Mouse (Mus musculus) hindbrain, embryonic 12.5 days (tissue): Measurements from ENCODE around the gene Lefty2. TPM values are rescaled to one million over a fixed set of nuclear protein-coding genes. Genes with fewer than 3 reads are reported as not detected.

Experiments
- ATAC-seq: fragments of 200-750 bp; cut with Nextera tagmentation; 2 replicates; pipeline ENCODE4 v1.8.0; 2017; ENCODE audit warnings: moderate TSS enrichment; ENCODE audit not compliant: low FRiP score
- H3K27ac ChIP-seq: fragments of 300-500 bp; sonication (generic); 2 replicates; pipeline ENCODE4 v1.5.1; 2016; ENCODE audit warnings: mild to moderate bottlenecking
- H3K27me3 ChIP-seq: fragments of 300-500 bp; sonication (generic); 2 replicates; pipeline ENCODE4 v1.6.1; 2016; ENCODE audit warnings: mild to moderate bottlenecking
- H3K36me3 ChIP-seq: fragments of 300-500 bp; sonication (generic); 2 replicates; pipeline ENCODE4 v1.6.1; 2016; ENCODE audit warnings: mild to moderate bottlenecking
- H3K4me1 ChIP-seq: fragments of 300-500 bp; sonication (generic); 2 replicates; pipeline ENCODE4 v1.6.1; 2016
- H3K4me2 ChIP-seq: fragments of 300-500 bp; sonication (generic); replicated peaks from 2 replicates; pipeline ENCODE4 v1.6.1; 2016; ENCODE audit warnings: mild to moderate bottlenecking
- H3K4me3 ChIP-seq: fragments of 300-500 bp; sonication (generic); 2 replicates; pipeline ENCODE4 v1.5.1; 2016; ENCODE audit warnings: mild to moderate bottlenecking
- H3K9ac ChIP-seq: fragments of 300-500 bp; sonication (generic); 2 replicates; pipeline ENCODE4 v1.6.1; 2016; ENCODE audit warnings: mild to moderate bottlenecking, moderate library complexity
- H3K9me3 ChIP-seq: fragments of 300-500 bp; sonication (generic); replicated peaks from 2 replicates; pipeline ENCODE4 v1.6.1; 2016; ENCODE audit warnings: mild to moderate bottlenecking
- WGBS: fragments of 180-500 bp; shearing (Covaris S2); methylation state at CpG from one replicate; pipeline ENCODE4 v1.1.7; 2016; 5-methylcytosine and 5-hydroxymethylcytosine counted together
- polyA plus RNA-seq: library from polyadenylated mRNA; unstranded; fragments of >200 nt; fragmentation: Nextera tagmentation; extraction: Ambion mirVana; gene quantifications from 2 replicates; pipeline ENCODE4 v1.2.1, GENCODE M21; 2016

Lefty2 gene
- polyA plus RNA-seq, 1 experiment from 2014 or later, result 0.08 TPM

GRCm38 (mm10) chr1:180903666-180904038, 10.7 kb downstream of the Lefty2 start:
- Histone ChIP-seq H3K4me2 (peak overlapping the region; percentile 95), H3K27ac (no peak overlapping the region), H3K4me1 (peaks cover 22% of the 10 kb centered on the region), H3K9me3 (no peaks in the 10 kb centered on the region), H3K27me3 (no peaks in the 10 kb centered on the region), H3K36me3 (peaks cover 30% of the 10 kb centered on the region), H3K9ac (peak overlapping the region; percentile 93; the same call in 1 of the 2 replicates), H3K4me3 (peak overlapping the region; percentile 80)
- 41% methylated on average over 10 of the region's 10 CpGs for WGBS
- 0 out of 2 replicates have a peak, but pooled peaks have one; percentile 23 for ATAC-seq

- under 1% methylated on average over 52 of the region's 52 CpGs for WGBS
- peak within 1 kb of the TSS; percentile 93 for H3K9ac ChIP-seq
- peak; percentile 98 for ATAC-seq
- peak within 1 kb of the TSS; percentile 80 for H3K4me3 ChIP-seq
- H3K36me3 ChIP-seq, result peaks cover 36% of the 10 kb centered on the region
- H3K4me1 ChIP-seq, result peaks cover 22% of the 10 kb centered on the region
- H3K4me2 ChIP-seq, result peak within 1 kb of the TSS; percentile 95
- no peaks in the 10 kb centered on the region for H3K27me3 ChIP-seq
- peak within 1 kb of the TSS; percentile 84 for H3K27ac ChIP-seq
- H3K9me3 ChIP-seq, result no peaks in the 10 kb centered on the region
Measured at GRCm38 (mm10) chr1:180904039-180904814, 11.3 kb downstream of the Lefty2 start, which contains the start of gene Pycr2. Pycr2 (plus strand) TSS chr1:180904293.

GRCm38 (mm10) chr1:180904815-180905080, 11.8 kb downstream of the Lefty2 start:
- H3K4me3 ChIP-seq, result peak overlapping the region; percentile 80
- H3K4me1 ChIP-seq, result peaks cover 22% of the 10 kb centered on the region
- no peaks in the 10 kb centered on the region for H3K27me3 ChIP-seq
- H3K4me2 ChIP-seq, result peak overlapping the region; percentile 95
- 3% methylated on average over 5 of the region's 5 CpGs for WGBS
- H3K9me3 ChIP-seq, result no peaks in the 10 kb centered on the region
- H3K9ac ChIP-seq, result peak overlapping the region; percentile 93
- peak overlapping the region; percentile 84; the same call in 1 of the 2 replicates for H3K27ac ChIP-seq
- ATAC-seq, result peak; percentile 5; the same call in 1 of the 2 replicates
- peaks cover 38% of the 10 kb centered on the region for H3K36me3 ChIP-seq

GRCm38 (mm10) chr1:180905307-180905706, 12.4 kb downstream of the Lefty2 start:
- no peaks in the 10 kb centered on the region for H3K9me3 ChIP-seq
- H3K36me3 ChIP-seq, result peaks cover 38% of the 10 kb centered on the region
- peaks cover 22% of the 10 kb centered on the region for H3K4me1 ChIP-seq
- ATAC-seq, result no peak
- H3K27me3 ChIP-seq, result no peaks in the 10 kb centered on the region
- H3K27ac ChIP-seq, result no peak overlapping the region
- 63% methylated on average over 6 of the region's 6 CpGs for WGBS
- peak overlapping the region; percentile 80 for H3K4me3 ChIP-seq
- H3K4me2 ChIP-seq, result peak overlapping the region; percentile 95
- peak overlapping the region; percentile 93; the same call in 1 of the 2 replicates for H3K9ac ChIP-seq

GRCm38 (mm10) chr1:180905876-180906275, 13.0 kb downstream of the Lefty2 start:
- Histone ChIP-seq H3K4me1 (peaks cover 22% of the 10 kb centered on the region), H3K9ac (peak overlapping the region; percentile 93), H3K36me3 (peaks cover 38% of the 10 kb centered on the region), H3K4me2 (peak overlapping the region; percentile 95; the same call in 1 of the 2 replicates), H3K4me3 (0 out of 2 replicates have a peak overlapping the region, but pooled peaks have one; percentile 80), H3K9me3 (no peaks in the 10 kb centered on the region), H3K27me3 (no peaks in the 10 kb centered on the region), H3K27ac (no peak overlapping the region)
- no peak for ATAC-seq
- WGBS, result 94% methylated on average over 17 of the region's 17 CpGs

- WGBS, result 92% methylated on average over 24 of the region's 24 CpGs
Measured at GRCm38 (mm10) chr1:180906461-180907147, 13.7 kb downstream of the Lefty2 start.

GRCm38 (mm10) chr1:180911138-180911537, 18.2 kb downstream of the Lefty2 start:
- Histone ChIP-seq H3K36me3 (peaks cover 33% of the 10 kb centered on the region), H3K4me3 (no peak overlapping the region), H3K9ac (no peak overlapping the region), H3K4me1 (peaks cover 5% of the 10 kb centered on the region; the same call in 1 of the 2 replicates), H3K4me2 (no peak overlapping the region), H3K27me3 (no peaks in the 10 kb centered on the region), H3K27ac (no peak overlapping the region), H3K9me3 (no peaks in the 10 kb centered on the region)
- 42% methylated on average over 8 of the region's 8 CpGs for WGBS
- ATAC-seq, result no peak

More at GRCm38 (mm10) chr1:180906461-180907147, 13.7 kb downstream of the Lefty2 start:
- Histone ChIP-seq H3K4me1 (peaks cover 24% of the 10 kb centered on the region), H3K4me2 (no peak overlapping the region), H3K9me3 (no peaks in the 10 kb centered on the region), H3K9ac (peak overlapping the region; percentile 0; the same call in 1 of the 2 replicates), H3K36me3 (peaks cover 38% of the 10 kb centered on the region), H3K4me3 (no peak overlapping the region), H3K27ac (no peak overlapping the region), H3K27me3 (no peaks in the 10 kb centered on the region)
- no peak for ATAC-seq

GRCm38 (mm10) chr1:180911653-180912287, 18.9 kb downstream of the Lefty2 start:
- H3K9me3 ChIP-seq, result no peaks in the 10 kb centered on the region
- 0 out of 2 replicates have a peak, but pooled peaks cover 2% of the 10 kb centered on the region for H3K4me1 ChIP-seq
- H3K36me3 ChIP-seq, result peaks cover 27% of the 10 kb centered on the region
- no peak for ATAC-seq
- no peak overlapping the region for H3K27ac ChIP-seq
- no peak overlapping the region for H3K9ac ChIP-seq
- no peaks in the 10 kb centered on the region for H3K27me3 ChIP-seq
- WGBS, result 51% methylated on average over 18 of the region's 20 CpGs
- 0 out of 2 replicates have a peak overlapping the region, but pooled peaks have one; percentile 1 for H3K4me2 ChIP-seq
- no peak overlapping the region for H3K4me3 ChIP-seq

- Histone ChIP-seq H3K27ac (no peak overlapping the region), H3K4me2 (no peak overlapping the region), H3K4me1 (0 out of 2 replicates have a peak, but pooled peaks cover 2% of the 10 kb centered on the region), H3K9ac (no peak overlapping the region), H3K36me3 (peaks cover 16% of the 10 kb centered on the region), H3K9me3 (no peaks in the 10 kb centered on the region), H3K4me3 (no peak overlapping the region), H3K27me3 (no peaks in the 10 kb centered on the region)
- 89% methylated on average over 5 of the region's 5 CpGs for WGBS
- no peak for ATAC-seq
Measured at GRCm38 (mm10) chr1:180912792-180913191, 19.9 kb downstream of the Lefty2 start.

GRCm38 (mm10) chr1:180913797-180914196, 20.9 kb downstream of the Lefty2 start:
- no peaks in the 10 kb centered on the region for H3K9me3 ChIP-seq
- H3K36me3 ChIP-seq, result peaks cover 6% of the 10 kb centered on the region
- H3K27me3 ChIP-seq, result no peaks in the 10 kb centered on the region
- WGBS, result 60% methylated on average over 4 of the region's 4 CpGs
- ATAC-seq, result no peak
- no peak overlapping the region for H3K4me2 ChIP-seq
- H3K4me3 ChIP-seq, result no peak overlapping the region
- H3K27ac ChIP-seq, result no peak overlapping the region
- 0 out of 2 replicates have a peak, but pooled peaks cover 2% of the 10 kb centered on the region for H3K4me1 ChIP-seq
- no peak overlapping the region for H3K9ac ChIP-seq

- no peaks in the 10 kb centered on the region for H3K9me3 ChIP-seq
- H3K9ac ChIP-seq, result no peak overlapping the region
- 0 out of 2 replicates have a peak, but pooled peaks cover 1% of the 10 kb centered on the region for H3K4me1 ChIP-seq
- no peaks in the 10 kb centered on the region for H3K36me3 ChIP-seq
- H3K27ac ChIP-seq, result no peak overlapping the region
- H3K4me3 ChIP-seq, result no peak overlapping the region
- H3K4me2 ChIP-seq, result no peak overlapping the region
- no peak for ATAC-seq
- no peaks in the 10 kb centered on the region for H3K27me3 ChIP-seq
- WGBS, result 81% methylated on average over 11 of the region's 11 CpGs
Measured at GRCm38 (mm10) chr1:180916425-180916824, 23.5 kb downstream of the Lefty2 start.

GRCm38 (mm10) chr1:180917053-180917452, 24.1 kb downstream of the Lefty2 start:
- H3K27me3 ChIP-seq, result no peaks in the 10 kb centered on the region
- H3K27ac ChIP-seq, result no peak overlapping the region
- H3K36me3 ChIP-seq, result no peaks in the 10 kb centered on the region
- H3K4me2 ChIP-seq, result no peak overlapping the region
- no peak overlapping the region for H3K9ac ChIP-seq
- no peak overlapping the region for H3K4me3 ChIP-seq
- WGBS, result 56% methylated on average over 1 of the region's 1 CpGs
- H3K9me3 ChIP-seq, result no peaks in the 10 kb centered on the region
- no peaks in the 10 kb centered on the region for H3K4me1 ChIP-seq
- no peak for ATAC-seq
